Mouse (Mus musculus) brain, adult 2 months (tissue): Measurements from ENCODE around the gene Mfsd7a.
"Not testable (repeated sequence)": the region's sequence is repeated elsewhere in the genome, so short reads cannot be mapped to it uniquely, and the experiment has no call there.

Source experiments
- DNase-seq: peaks from one replicate; pipeline ENCODE4 v3.0.0; 2011; ENCODE audit warnings: low read depth, low spot score

The Mfsd7a gene

DNA sequence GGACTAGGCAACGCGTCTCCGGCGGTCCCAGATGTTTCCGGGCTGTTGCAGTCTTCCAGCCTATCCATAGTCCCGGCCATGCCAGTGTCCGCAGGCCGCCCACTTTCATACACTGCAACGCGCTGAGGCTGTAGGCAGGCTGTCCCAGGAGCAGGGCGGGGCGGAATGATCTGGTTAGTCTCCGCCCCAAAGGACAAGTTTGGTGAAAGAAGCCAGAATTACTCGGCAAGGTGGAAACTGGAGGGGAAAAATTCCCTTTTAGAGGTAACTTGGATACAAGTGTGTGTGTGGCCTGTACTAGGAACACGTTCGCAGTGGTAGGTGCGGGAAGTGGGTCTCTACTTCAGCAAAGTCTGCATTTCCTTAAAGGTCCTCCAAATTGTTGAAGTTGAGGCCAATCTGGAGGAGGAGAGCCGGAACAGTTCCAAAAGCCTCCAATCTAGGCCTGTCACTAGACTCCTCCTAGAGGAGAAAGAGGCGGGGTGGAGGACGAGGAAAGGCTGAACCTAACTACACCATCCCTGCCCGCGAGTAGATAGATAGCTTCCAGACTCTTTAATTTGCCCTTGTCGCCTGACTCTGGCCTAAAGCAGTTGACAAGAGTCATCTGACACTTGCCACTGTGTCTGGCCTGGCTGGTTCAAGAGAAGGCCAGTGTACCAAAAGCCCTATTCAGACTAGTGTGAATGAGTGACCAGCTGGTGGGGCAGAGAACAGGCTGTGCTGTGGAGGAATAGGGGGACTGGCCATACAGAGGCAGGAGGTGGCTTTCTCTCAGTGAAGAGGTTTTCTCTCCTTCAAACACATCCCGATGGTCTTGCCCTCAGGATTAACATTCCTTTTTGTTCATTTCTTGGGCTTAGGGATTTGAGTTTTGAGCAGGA lies at the start of gene Mfsd7a:
Gene Mfsd7a, minus strand, starts transcription at position 107 of the 884 bp plus-strand sequence.
- DNase-seq, result peak; percentile 27

DNA sequence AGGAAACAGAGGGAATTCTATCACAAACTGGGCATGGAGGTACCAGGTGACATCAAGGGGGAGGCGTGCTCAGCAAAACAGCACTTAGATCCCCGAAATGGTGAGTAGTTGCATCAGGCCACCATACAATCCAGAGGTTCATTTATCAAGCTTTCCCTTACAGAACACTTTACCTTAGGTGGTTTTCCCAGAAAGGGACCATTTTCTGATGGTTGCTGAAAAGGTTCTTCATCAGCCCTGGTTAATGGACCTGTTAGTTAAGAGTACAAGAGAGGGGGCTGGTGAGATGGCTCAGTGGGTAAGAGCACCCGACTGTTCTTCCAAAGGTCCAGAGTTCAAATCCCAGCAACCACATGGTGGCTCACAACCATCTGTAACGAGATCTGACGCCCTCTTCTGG lies 37.5 kb upstream of the Mfsd7a start:
- not testable (repeated sequence) for DNase-seq

DNA sequence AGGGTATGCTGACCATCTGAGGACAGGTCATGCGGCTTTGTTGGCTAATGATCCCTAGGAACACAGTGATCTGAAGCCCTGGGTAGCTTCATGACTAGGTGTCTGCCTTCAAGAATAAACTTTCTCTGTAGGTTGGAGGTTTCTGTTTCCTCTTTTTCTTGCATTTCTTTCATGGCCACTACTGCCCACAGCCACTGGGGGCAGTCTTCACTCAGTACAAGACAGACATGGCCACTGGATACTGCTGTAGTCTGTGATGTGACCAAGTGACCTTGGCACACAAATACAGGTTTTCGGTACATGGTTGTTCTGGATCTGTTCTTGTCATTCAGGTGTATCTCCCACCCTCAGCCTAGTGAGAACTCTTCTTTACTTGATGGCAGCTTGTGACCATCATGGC lies 36.5 kb upstream of the Mfsd7a start:
- DNase-seq, result peak; percentile 52

DNA sequence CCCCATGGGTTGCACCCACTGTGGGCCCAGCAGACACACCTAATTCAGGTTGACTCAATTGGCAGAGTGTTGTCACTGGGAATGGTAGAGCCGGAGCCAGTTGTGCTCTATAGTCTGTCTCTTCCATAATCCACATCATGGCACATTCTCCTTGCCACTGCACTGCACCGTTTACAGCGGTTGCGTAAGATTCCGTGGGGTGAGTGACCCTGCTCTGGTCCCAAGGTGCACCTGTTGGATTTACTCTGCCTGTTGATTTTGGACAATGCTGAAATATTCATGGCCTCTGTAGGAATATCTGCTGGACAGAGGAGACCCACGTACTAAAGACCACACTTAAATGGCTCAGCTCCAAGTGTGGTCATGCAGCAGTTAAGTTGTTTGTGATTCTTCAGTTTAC lies 34.3 kb upstream of the Mfsd7a start:
- DNase-seq, result no peak

DNA sequence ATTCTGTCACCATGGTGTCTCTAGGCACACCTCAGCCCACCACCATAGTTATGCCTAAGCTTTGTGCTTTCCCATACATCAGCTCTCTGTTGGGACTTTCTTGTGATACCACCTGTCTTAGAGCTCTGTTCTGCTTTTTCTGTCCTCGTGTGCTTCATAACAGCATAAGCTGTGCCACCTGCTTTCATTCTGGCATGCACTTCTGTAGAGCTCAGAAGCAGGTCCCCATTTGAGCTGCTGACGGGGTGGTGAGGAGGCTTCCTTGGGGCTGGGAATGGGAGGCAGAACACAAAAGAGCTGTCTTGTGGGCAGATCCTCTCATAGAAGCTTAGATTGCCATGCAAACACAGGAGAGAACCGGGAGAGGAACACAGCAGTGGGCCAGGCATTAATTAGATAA lies 27.3 kb upstream of the Mfsd7a start:
- DNase-seq, result peak; percentile 69

DNA sequence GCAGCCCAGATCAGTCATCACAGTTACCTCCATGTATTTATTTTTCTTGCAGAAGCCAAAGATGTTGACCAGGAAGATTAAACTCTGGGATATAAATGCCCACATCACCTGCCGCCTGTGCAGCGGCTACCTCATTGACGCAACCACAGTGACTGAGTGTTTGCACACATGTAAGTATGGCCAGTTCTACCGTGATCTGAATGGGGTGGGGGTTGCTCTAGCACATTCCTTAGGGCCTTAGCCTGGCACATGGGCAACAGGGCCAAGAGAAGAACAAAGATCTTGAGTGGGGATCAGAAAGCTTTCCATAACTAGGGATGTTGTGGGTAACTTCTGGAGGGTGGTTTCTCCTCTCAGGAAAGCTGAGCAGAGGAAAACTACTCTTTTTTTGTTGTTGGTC lies 25.0 kb upstream of the Mfsd7a start:
- DNase-seq, result no peak

DNA sequence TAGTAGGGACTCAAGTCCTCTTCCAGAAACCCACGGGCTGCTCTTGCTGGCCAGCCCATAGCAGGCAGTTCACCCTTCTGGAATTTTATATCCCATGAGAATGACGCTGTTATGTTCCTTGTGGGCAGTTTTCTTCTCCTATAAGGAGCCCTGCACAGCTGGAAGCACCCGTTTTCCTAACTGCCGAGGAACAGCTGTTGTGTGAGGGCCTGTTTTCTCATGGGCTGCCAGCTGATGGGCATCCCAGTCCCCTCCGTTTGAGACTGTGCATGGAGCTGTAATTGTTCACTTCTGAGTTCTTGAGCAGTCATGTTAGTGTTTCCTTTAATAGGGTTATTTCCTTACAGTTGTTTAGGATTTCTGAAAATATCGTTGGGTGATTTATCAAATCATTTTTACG lies 20.9 kb upstream of the Mfsd7a start:
- no peak for DNase-seq

DNA sequence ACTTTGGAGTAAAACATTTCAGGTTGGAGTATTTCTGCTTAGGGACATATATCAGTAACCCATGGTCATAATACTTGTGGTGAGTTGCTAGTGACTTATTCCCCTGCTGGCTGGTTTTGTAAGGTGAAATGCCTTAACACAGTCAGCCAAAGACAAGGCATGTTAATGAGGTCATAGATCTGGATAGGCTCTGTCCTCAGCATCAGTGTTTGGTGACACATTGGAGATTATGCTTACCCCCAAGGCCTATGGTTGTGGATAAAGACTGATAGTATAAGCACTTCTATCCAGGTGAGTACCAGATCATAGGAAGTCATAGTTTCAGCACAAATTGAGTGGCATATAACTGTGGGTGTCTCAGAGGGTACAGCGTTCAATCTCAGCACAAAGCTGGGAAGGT lies 18.0 kb upstream of the Mfsd7a start:
- DNase-seq, result no peak

DNA sequence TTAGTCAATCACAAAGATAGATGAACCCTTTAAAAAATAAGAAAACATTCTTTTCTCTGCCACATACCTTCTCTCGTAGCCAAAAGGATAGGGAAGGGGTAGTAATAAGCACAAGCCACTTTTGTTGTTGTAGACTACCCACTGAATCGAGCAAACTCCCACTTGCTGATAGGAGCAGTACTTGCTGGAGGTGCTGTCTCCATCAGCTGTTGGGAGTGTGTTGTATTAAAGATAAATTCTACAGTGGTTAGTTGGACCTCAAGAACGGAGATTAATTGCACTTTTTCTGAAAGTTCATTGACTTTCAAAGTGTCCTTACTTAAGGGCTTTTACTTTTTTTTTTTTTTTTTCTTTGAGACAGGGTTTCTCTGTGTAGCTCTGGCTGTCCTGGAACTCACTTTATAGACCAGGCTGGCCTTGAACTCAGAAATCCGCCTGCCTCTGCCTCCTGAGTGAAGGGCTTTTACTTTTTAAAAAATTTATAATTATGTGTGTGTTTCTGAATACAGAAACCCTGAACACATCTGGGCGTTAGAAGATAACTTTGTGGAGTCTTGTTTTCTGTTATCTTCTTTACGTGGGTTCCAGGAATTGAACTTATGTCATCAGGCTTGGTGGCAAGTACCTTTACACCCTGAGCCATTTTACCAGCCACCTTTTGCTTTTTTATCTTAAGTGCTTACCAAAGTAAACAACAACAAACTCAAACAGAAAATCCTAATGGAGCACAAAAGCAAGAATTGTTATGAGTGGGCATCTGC lies 16.6 kb upstream of the Mfsd7a start:
- DNase-seq, result no peak

DNA sequence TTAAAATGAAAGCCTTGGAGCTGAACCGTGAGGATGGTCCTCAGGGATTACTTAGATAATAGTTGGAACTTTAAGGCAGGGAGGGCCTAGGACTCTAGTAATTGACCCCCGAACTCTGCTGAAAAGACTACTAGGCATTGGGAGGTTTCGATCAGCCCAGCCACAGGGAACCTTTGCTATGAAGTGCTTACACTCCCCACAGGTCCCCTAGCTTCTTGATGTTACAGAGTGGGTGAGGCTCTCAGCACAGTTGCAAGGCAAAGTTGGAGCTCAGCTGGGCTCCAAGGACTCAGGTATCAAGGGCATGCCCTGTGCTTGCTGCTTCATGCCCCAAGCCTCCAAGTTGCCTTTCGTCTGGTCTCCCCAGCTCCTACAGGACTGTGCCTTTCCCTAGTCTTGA lies 13.8 kb upstream of the Mfsd7a start:
- no peak for DNase-seq

DNA sequence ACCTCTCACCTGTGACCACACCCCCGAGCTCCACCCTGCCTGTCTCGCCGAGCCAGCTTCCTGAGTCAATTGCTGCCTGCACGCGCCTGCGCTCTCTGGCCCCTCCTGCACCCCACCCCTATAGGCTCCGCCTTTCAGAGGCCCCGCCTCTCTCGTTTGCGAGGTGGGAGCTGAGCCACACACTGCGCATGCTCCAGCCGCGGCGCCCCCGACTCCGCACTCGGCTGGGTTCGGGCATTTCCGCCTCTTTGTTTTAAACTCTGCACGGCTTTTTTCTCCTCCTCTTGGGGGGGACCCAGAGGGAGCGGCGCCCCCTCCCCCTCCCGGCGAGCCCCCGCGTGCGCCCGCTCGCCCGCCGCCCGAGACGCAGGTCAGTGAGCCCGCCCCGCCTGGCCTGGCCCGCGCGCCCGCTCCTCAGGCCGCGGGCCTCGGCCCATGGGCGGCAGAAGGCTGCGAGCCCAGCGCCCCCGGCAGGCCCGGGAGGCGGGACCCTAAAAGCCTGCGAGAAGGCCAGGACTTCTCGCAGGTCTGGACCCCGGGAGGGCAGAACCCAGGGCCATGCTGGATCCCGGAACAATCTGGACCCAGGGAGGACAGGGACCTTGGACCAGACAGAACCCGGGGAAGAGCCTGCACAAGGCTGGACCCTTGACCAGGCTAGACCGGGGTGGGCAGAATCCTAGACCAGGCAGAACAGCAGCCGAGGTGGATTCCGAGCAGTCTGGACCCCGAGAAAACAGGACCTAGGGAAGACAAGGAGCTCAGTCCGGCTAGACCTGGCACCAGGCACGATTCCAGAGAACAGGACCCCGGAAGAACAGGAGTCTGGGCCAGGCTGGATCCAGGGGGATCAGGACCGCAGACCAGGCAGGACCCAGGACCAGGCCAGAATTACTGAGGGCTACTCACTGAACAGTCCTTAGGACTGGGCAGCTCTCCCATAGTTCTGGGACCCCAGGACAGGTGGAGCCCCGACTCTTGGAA lies 12.7 kb upstream of the Mfsd7a start, which contains the start of gene Pcgf3:
Gene Pcgf3, plus strand, starts transcription at position 151 of the 984 bp plus-strand sequence.
- peak; percentile 98 for DNase-seq

DNA sequence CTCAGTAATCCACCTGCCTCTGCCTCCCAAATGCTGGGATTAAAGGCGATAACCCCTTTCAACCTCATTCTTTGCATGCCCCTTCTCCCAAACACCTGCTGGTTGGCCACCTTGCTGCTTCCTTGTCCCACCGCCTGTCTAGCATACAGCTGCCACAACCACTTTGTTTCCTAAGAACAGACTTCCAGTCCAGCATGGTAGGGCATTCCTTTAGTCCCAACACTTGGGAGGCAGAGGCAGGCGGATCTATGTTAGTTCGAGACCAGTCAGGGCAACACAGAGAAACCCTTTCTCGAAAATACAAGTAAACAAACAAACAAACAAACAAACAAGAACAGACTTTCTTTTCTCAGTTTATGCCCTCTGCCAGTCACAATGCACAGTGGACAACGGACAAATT lies 11.8 kb upstream of the Mfsd7a start:
- DNase-seq, result no peak

DNA sequence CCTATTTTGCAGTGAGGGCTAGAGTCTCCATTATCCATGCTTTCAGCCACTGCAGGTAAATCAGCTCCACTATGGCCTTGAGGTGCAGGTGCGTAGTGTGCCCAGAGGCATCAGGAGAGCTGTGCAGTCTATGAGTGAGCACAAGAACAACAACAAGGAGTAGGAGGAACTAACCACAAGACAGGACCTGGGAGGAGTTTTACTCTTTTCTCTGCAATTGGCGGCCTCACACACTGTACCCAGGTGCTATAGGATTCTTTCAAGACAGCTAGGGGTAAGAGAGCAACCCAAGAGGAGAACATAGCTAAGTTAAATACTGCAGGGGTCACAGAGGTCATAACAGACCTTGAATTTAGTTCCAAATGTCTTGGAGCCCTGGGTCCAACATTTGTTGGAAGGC lies 10.0 kb upstream of the Mfsd7a start:
- DNase-seq, result no peak

DNA sequence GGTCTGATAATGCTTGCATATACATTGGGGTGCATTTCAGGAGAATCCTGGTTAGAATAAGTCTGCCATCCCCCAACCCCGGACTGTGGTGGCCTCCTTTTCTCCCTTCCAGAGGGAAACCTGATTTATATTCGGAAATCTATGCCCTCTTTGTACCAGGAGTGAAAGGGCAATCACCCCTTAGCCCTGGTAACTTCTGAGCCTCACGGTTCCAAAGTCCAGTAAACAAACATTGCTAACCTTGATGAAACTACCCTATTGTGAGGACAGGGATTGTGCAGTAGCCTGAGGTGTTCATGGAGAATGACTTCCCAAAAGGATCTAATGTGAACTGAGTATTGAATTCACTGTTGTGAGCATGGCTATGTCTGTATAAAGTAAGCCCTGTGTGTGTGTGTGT lies 5.4 kb upstream of the Mfsd7a start:
- no peak for DNase-seq

DNA sequence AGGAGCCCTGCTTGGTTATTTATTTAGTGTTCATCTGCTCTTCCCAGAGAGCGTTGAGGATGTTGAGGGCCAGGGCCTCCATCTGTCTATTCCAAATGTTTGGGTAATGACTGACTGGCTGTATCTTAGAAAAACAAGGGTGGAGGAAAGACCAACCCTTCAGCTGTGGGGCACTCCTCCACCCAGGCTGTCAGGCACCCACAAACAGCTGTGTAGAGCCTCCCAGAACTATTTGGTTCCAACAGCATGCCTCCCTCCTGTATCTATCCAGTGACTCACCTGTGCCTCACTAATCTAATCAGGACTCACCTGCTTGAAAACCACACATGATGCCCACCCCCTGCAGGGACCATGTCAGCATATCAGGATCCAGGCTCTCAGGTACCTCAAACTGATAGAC lies 3.7 kb upstream of the Mfsd7a start:
- no peak for DNase-seq

DNA sequence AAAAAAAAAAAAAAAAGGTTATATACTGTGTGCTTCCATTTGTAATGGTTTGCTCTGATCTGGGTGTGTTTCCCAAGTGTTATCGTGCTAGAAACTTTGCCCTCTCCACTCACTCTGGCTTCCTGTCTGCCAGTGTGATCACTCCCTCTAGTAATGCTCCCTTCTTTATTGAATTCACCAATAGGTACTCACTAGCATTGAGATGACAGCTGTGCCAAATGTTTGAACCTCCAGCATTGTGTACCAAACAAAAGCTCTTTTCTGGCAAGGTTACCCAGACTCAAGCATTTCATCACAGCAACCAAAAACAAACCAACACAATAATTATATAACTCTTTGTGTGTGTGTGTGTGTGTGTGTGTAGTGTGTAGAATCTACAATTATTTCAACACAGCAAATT lies 2.9 kb upstream of the Mfsd7a start:
- DNase-seq, result no peak

DNA sequence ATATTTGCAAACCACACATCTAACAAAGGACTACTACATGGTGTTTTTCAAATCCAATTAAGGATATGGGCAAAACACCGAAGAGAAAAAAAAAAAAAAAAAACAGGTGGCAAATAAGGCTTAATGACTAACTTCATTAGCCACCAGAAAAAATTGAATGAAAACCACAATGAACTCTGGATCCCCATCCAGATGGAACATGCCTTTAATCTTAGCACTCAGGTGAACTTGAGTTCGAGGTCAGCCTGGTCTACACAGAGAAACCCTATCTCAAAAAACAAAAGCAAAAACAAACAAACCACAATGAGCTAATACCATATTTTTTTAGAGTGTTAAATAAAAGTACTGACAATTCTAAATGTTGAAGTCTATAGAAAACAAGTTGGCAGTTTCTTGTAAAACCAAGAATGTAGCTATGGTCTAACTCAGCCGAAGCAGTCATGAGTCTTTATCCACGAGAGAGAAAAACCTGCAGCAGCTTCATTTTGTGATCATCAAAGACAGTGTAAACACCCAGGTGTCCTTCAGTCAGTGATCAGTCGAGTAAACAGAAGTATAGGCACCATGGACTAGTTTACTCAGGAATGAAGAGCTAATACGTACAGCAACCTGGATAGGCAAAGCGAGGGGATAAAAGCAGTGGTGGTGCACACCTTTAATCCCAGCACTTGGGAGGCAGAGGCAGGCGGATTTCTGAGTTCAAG lies 2.3 kb upstream of the Mfsd7a start:
- no peak for DNase-seq

DNA sequence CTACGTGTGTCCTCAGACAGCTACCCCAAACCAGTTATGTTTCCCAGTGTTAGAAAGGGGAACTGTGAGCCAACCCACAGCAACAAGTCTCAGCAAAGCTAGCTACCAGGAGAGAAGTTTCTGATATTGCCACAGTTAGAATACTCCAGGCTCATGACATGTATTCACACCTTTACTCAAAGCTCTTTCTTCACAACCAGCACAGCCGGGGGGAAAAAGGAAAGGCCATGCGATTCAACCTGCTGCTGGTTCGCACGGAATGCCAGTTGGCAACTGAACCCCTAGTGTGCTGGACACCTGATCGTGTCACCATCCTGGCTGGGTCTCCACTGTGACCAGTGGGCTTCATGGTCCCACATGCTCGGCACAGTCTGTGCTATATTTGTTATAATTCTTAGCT lies 834 bp downstream of the Mfsd7a start:
- no peak for DNase-seq

DNA sequence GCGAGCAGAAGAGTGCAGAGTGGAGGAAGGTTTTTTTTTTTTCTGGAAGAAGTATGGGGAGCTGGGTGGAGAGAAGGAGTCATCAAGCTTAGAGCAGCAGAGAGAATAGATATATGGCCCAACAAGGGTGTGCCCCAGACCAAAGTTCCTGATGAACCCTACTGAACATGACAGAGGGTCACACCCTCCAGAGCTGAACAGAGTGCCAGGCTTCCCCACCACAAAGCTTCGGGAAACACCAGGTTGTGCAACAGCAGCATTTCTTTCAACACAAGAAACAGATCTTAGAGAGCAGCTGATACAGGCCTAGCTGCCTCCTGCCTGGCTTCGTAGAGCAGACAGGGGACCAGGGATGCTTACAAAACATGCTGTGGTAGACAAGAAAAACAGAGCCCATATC lies 1.7 kb downstream of the Mfsd7a start:
- DNase-seq, result no peak

DNA sequence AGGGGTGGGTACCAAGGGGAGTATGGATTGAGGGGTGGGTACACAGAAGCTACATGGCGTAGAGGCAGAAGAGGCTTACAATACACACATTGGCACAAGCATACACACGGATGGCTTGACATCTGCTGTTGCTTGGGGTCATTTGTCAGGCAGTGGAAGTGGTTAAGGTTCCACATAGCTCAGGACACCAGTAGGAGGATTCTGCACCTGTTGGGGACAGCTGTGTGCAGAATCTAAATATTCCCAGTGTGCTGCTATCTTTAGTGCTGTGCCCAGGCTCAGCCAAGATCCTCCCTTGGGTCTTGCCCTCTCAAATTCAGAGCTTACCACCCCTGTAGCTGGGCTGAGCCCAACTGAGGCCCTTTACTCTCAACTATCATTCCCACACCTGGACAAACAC lies 12.6 kb downstream of the Mfsd7a start:
- DNase-seq, result no peak
